Mouse (Mus musculus) MEL (cell line): ENCODE results near the gene Nadk2. TPM values are rescaled to one million over a fixed set of nuclear protein-coding genes. Genes with fewer than 3 reads are reported as not detected.

Source experiments
- DNase-seq: peaks from one replicate; pipeline ENCODE4 v3.0.0; 2011; ENCODE audit warnings: low read depth, low spot score
- H3K27ac ChIP-seq: 2 replicates; pipeline ENCODE4 v1.5.1; 2012; ENCODE audit warnings: low read depth, mild to moderate bottlenecking, control low read depth, low read length, moderate library complexity; ENCODE audit not compliant: control insufficient read depth
- H3K27me3 ChIP-seq, 2 experiments: fragments of 150-350 bp in 1 of 2; sonication (generic) in 1 of 2; 2 replicates each; pipeline ENCODE4 v1.6.1; 2012; ENCODE audit warnings: low read length in 2 of 2, mild to moderate bottlenecking in 2 of 2, improper control_type of control experiment in 1 of 2, moderate library complexity in 1 of 2; ENCODE audit not compliant: insufficient read depth in 2 of 2, control insufficient read depth in 1 of 2
- H3K36me3 ChIP-seq, 2 experiments: 2 replicates each; pipeline ENCODE4 v1.6.1; 2012 to 2014; ENCODE audit warnings: low read length in 2 of 2, improper control_type of control experiment in 1 of 2, inconsistent platforms in 1 of 2, mild to moderate bottlenecking in 1 of 2; ENCODE audit not compliant: insufficient read depth in 2 of 2, control insufficient read depth in 1 of 2
- H3K4me1 ChIP-seq, 2 experiments: fragments of 150-350 bp in 1 of 2; sonication (generic) in 1 of 2; 2 replicates each; pipeline ENCODE4 v1.6.1; 2012; ENCODE audit warnings: low read length in 2 of 2, improper control_type of control experiment in 1 of 2, mild to moderate bottlenecking in 1 of 2; ENCODE audit not compliant: insufficient read depth in 2 of 2, control insufficient read depth in 1 of 2
- H3K4me3 ChIP-seq, 2 experiments: fragments of 150-350 bp in 1 of 2; sonication (generic) in 1 of 2; 2 replicates each; pipeline ENCODE4 v1.5.1; 2012; ENCODE audit warnings: low read depth in 2 of 2, low read length in 2 of 2, mild to moderate bottlenecking in 2 of 2, moderate library complexity in 2 of 2, control low read depth in 1 of 2, improper control_type of control experiment in 1 of 2; ENCODE audit not compliant: control insufficient read depth in 1 of 2, insufficient read depth in 1 of 2
- H3K79me2 ChIP-seq: 2 replicates; pipeline ENCODE4 v1.6.1; 2012; ENCODE audit warnings: mild to moderate bottlenecking, low read length, moderate library complexity; ENCODE audit not compliant: control insufficient read depth, poor library complexity, insufficient read depth
- H3K9ac ChIP-seq: 2 replicates; pipeline ENCODE4 v1.6.1; 2012; ENCODE audit warnings: low read depth, mild to moderate bottlenecking, control low read depth, low read length, moderate library complexity; ENCODE audit not compliant: control insufficient read depth, poor library complexity, severe bottlenecking
- H3K9me3 ChIP-seq: fragments of 150-350 bp; sonication (generic); replicated peaks from 2 replicates; pipeline ENCODE4 v1.6.1; 2012; ENCODE audit warnings: mild to moderate bottlenecking, low read length, improper control_type of control experiment, moderate library complexity; ENCODE audit not compliant: insufficient read depth
- BHLHE40 ChIP-seq: IDR thresholded peaks from 2 replicates; pipeline ENCODE4 v1.6.1; 2012; ENCODE audit warnings: low read depth, mild to moderate bottlenecking, inconsistent platforms, low read length, improper control_type of control experiment, borderline replicate concordance
- CHD1 ChIP-seq: IDR thresholded peaks from 2 replicates; pipeline ENCODE4 v1.6.1; 2012; ENCODE audit warnings: low read depth, mild to moderate bottlenecking, inconsistent platforms, low read length, improper control_type of control experiment
- ELF1 ChIP-seq: IDR thresholded peaks from 2 replicates; pipeline ENCODE4 v1.6.1; 2014; ENCODE audit warnings: low read depth, mild to moderate bottlenecking, inconsistent platforms, low read length, improper control_type of control experiment, moderate library complexity
- ETS1 ChIP-seq: IDR thresholded peaks from 2 replicates; pipeline ENCODE4 v1.6.1; 2012; ENCODE audit warnings: low read depth, mild to moderate bottlenecking, inconsistent platforms, low read length, improper control_type of control experiment, moderate library complexity
- GABPA ChIP-seq: IDR thresholded peaks from 2 replicates; pipeline ENCODE4 v1.6.1; 2012; ENCODE audit warnings: low read depth, mild to moderate bottlenecking, inconsistent platforms, low read length, improper control_type of control experiment, moderate library complexity
- HCFC1 ChIP-seq: IDR thresholded peaks from 2 replicates; pipeline ENCODE4 v1.6.1; 2012; ENCODE audit warnings: low read depth, mild to moderate bottlenecking, inconsistent platforms, low read length, improper control_type of control experiment, moderate library complexity
- MAFK ChIP-seq: IDR thresholded peaks from 2 replicates; pipeline ENCODE4 v1.6.1; 2011; ENCODE audit warnings: low read depth, mild to moderate bottlenecking, low read length, improper control_type of control experiment, borderline replicate concordance
- MAX ChIP-seq: IDR thresholded peaks from 2 replicates; pipeline ENCODE4 v1.6.1; 2011; ENCODE audit warnings: low read length, improper control_type of control experiment
- MXI1 ChIP-seq: IDR thresholded peaks from 2 replicates; pipeline ENCODE4 v1.6.1; 2011; ENCODE audit warnings: mild to moderate bottlenecking, low read depth, low read length, improper control_type of control experiment
- NELFE ChIP-seq: IDR thresholded peaks from 2 replicates; pipeline ENCODE4 v1.6.1; 2011; ENCODE audit warnings: low read depth, low read length, improper control_type of control experiment
- NRF1 ChIP-seq: IDR thresholded peaks from 2 replicates; pipeline ENCODE4 v1.6.1; 2014; ENCODE audit warnings: low read depth, mild to moderate bottlenecking, inconsistent platforms, low read length, improper control_type of control experiment, moderate library complexity; ENCODE audit not compliant: poor library complexity, insufficient read depth, severe bottlenecking
- POLR2AphosphoS5 ChIP-seq: IDR thresholded peaks from 2 replicates; pipeline ENCODE4 v1.6.1; 2012; ENCODE audit warnings: low read depth, borderline replicate concordance, mild to moderate bottlenecking, inconsistent platforms, low read length, moderate library complexity, mixed read lengths
- RCOR1 ChIP-seq: IDR thresholded peaks from 2 replicates; pipeline ENCODE4 v1.6.1; 2012; ENCODE audit warnings: low read depth, mild to moderate bottlenecking, inconsistent platforms, low read length, improper control_type of control experiment
- SIN3A ChIP-seq: IDR thresholded peaks from 2 replicates; pipeline ENCODE4 v1.6.1; 2012; ENCODE audit warnings: low read length, improper control_type of control experiment, inconsistent platforms
- TBP ChIP-seq: IDR thresholded peaks from 2 replicates; pipeline ENCODE4 v1.8.0; 2011; ENCODE audit warnings: low read depth, low read length, improper control_type of control experiment
- TCF12 ChIP-seq: IDR thresholded peaks from 2 replicates; pipeline ENCODE4 v1.6.1; 2014; ENCODE audit warnings: low read depth, mild to moderate bottlenecking, inconsistent platforms, low read length, improper control_type of control experiment, moderate library complexity
- USF2 ChIP-seq, 2 experiments: IDR thresholded peaks; 2 replicates each; pipeline ENCODE4 v1.6.1; 2011 to 2012; ENCODE audit warnings: improper control_type of control experiment in 2 of 2, low read length in 2 of 2, borderline replicate concordance in 1 of 2, inconsistent platforms in 1 of 2, low read depth in 1 of 2, mild to moderate bottlenecking in 1 of 2; ENCODE audit not compliant: insufficient read depth in 1 of 2
- ZC3H11A ChIP-seq: IDR thresholded peaks from 2 replicates; pipeline ENCODE4 v1.6.1; 2012; ENCODE audit warnings: low read depth, mild to moderate bottlenecking, inconsistent platforms, low read length, improper control_type of control experiment
- ZMIZ1 ChIP-seq: IDR thresholded peaks from 2 replicates; pipeline ENCODE4 v1.6.1; 2012; ENCODE audit warnings: low read depth, mild to moderate bottlenecking, inconsistent platforms, low read length, improper control_type of control experiment, moderate library complexity
- ZNF384 ChIP-seq: IDR thresholded peaks from 2 replicates; pipeline ENCODE4 v1.6.1; 2012; ENCODE audit warnings: low read depth, mild to moderate bottlenecking, inconsistent platforms, low read length, improper control_type of control experiment
- polyA plus RNA-seq, 2 experiments: library from polyadenylated mRNA; stranded (reverse) in 1 of 2; unstranded in 1 of 2; fragments of >175 nt in 1 of 2; fragments of >200 nt in 1 of 2; gene quantifications; 2 replicates each; pipeline versions ENCODE4 v1.2.1 to v1.2.4; 2012; ENCODE audit warnings: low replicate concordance in 2 of 2, low read depth in 1 of 2; ENCODE audit not compliant: insufficient read length in 2 of 2, insufficient read depth in 1 of 2, missing spikeins in 1 of 2
- total RNA-seq: library from RNA; depleted of rRNA; stranded (reverse); fragments of 300-350 nt; gene quantifications from 2 replicates; pipeline ENCODE4 v1.2.3, GENCODE M21; 2012

Gene Nadk2
- total and polyA plus RNA-seq, 3 experiments: 168 to 659 (median 361) TPM

DNA sequence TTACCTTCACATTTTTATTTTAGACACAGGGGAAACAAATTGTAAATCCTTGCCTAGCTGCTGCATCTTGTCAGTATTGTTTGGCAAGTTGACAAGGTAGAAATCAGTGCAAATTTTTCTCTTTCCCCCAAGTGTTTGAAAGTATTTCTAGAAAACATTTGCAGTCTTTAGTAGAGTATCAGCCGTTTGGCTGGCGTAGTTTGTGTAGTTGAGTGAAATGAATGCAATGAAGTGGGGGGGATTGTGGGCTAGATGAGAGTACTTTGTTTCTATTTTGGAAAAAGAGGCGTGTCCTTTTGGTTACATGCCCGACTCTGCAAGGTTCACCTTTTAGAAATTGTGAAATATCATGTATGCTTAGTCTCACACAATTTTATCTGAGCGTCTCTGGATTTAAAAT, 1.6 kb downstream of the Nadk2 start:
- H3K4me1 ChIP-seq: peaks cover 22 to 24% of the 10 kb centered on the region in 2 experiments
- peak overlapping the region; percentile 95 to 98 for H3K4me3 ChIP-seq
- H3K27me3 ChIP-seq: no peaks in the 10 kb centered on the region
- peaks cover 59% of the 10 kb centered on the region for H3K79me2 ChIP-seq
- H3K36me3 ChIP-seq: peaks cover 2 to 37% of the 10 kb centered on the region in 2 experiments
- TF ChIP-seq MAX (peak; percentile 34; the same call in 1 of the 2 replicates), NELFE (no peak; the same call in 1 of the 2 replicates), MAFK (no peak), POLR2AphosphoS5 (no peak), USF2 (IDR thresholded peaks at IDR 0.05; ENCODE audit: borderline replicate concordance in 1 of 2, insufficient read depth in 1 of 2, low read depth in 1 of 2, low read length in 2 of 2) (no peak), RCOR1 (peak; percentile 85), SIN3A (peak; percentile 55), NRF1 (no peak), ZMIZ1 (peak; percentile 32; the same call in 1 of the 2 replicates), TBP (no peak)
- peak overlapping the region; percentile 97 for H3K9ac ChIP-seq
- H3K9me3 ChIP-seq: no peaks in the 10 kb centered on the region
- DNase-seq: peak; percentile 80
- H3K27ac ChIP-seq: peak overlapping the region; percentile 100

- H3K27ac ChIP-seq: peak overlapping the region; percentile 100
- peaks cover 27 to 28% of the 10 kb centered on the region in 2 experiments for H3K4me1 ChIP-seq
- H3K36me3 ChIP-seq: peaks cover 2 to 41% of the 10 kb centered on the region in 2 experiments
Observed at GRCm38 (mm10) chr15:9073067-9073608, 2.1 kb downstream of the Nadk2 start.

More at GRCm38 (mm10) chr15:9073067-9073608, 2.1 kb downstream of the Nadk2 start:
- Histone ChIP-seq H3K27me3 (no peaks in the 10 kb centered on the region), H3K9me3 (no peaks in the 10 kb centered on the region), H3K9ac (peak overlapping the region; percentile 97), H3K79me2 (peaks cover 62% of the 10 kb centered on the region), H3K4me3 (peak overlapping the region; percentile 95 to 98)
- TF ChIP-seq TCF12 (no peak), HCFC1 (0 out of 2 replicates have a peak, but pooled peaks have one; percentile 6), ZNF384 (peak; percentile 90), ELF1 (no peak), GABPA (no peak), SIN3A (peak; percentile 13; the same call in 1 of the 2 replicates), TBP (0 out of 2 replicates have a peak, but pooled peaks have one; percentile 47), ETS1 (0 out of 2 replicates have a peak, but pooled peaks have one; percentile 30), NRF1 (no peak), MXI1 (no peak), CHD1 (peak; percentile 90), ZC3H11A (no peak), BHLHE40 (peak; percentile 81)
- peak; percentile 64 for DNase-seq
